Mouse (Mus musculus) testis, adult 2 months (tissue): ENCODE data around the gene Rab14.

Experiments used
- CTCF ChIP-seq: fragments of 200-500 bp; IDR thresholded peaks from 2 replicates; pipeline ENCODE4 v1.5.1; 2012; ENCODE audit warnings: low read depth, mild to moderate bottlenecking, inconsistent platforms, low read length, moderate library complexity; ENCODE audit not compliant: control insufficient read depth, insufficient read depth, insufficient replicate concordance
- POLR2A ChIP-seq: fragments of 200-500 bp; IDR thresholded peaks from 2 replicates; pipeline ENCODE4 v1.6.1; 2012; ENCODE audit warnings: low read depth, mild to moderate bottlenecking, inconsistent platforms, low read length, moderate library complexity; ENCODE audit not compliant: control insufficient read depth

DNA sequence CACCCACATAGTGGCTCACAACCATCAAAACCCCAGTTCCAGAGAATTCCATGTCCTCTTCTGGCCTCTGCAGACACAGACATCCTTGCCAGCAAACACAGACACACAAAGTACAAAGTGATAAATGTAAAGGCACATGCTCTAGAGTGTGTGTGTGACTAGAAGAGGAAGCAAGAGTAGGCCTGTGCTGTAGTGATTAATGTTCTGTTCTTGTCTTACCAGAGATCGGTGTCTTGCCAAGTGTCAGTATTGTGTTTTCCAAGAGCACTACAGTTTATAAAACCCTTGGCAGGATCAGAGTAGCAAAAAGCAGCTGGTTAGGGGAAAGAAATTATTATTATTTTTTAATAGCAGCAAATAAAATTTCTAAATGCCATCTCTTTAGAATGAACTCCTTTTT lies 62.3 kb downstream of the Rab14 start:
- TF ChIP-seq POLR2A (no peak), CTCF (no peak)
